Mouse (Mus musculus) heart, embryonic 12.5 days (tissue): ENCODE measurements around the gene Gm26938. TPM values are rescaled to one million over a fixed set of nuclear protein-coding genes. Genes with fewer than 3 reads are reported as not detected.
A peak's percentile ranks its signal among the peaks of the same experiment; 100 is the strongest.

Experiments used
- ATAC-seq: fragments of 200-750 bp; cut with Nextera tagmentation; 2 replicates; pipeline ENCODE4 v1.8.0; 2017; ENCODE audit warnings: moderate TSS enrichment, moderate library complexity; ENCODE audit not compliant: insufficient number of reproducible peaks, low FRiP score
- H3K27ac ChIP-seq: fragments of 300-500 bp; sonication (generic); 2 replicates; pipeline ENCODE4 v1.5.1; 2016; ENCODE audit warnings: mild to moderate bottlenecking, moderate library complexity; ENCODE audit not compliant: poor library complexity, severe bottlenecking
- H3K27me3 ChIP-seq: fragments of 300-500 bp; sonication (generic); replicated peaks from 2 replicates; pipeline ENCODE4 v1.6.1; 2016; ENCODE audit warnings: mild to moderate bottlenecking, moderate library complexity
- H3K36me3 ChIP-seq: fragments of 300-500 bp; sonication (generic); 2 replicates; pipeline ENCODE4 v1.6.1; 2016; ENCODE audit warnings: mild to moderate bottlenecking, moderate library complexity
- H3K4me1 ChIP-seq: fragments of 300-500 bp; sonication (generic); replicated peaks from 2 replicates; pipeline ENCODE4 v1.6.1; 2016; ENCODE audit warnings: mild to moderate bottlenecking
- H3K4me2 ChIP-seq: fragments of 300-500 bp; sonication (generic); 2 replicates; pipeline ENCODE4 v1.6.1; 2016; ENCODE audit warnings: mild to moderate bottlenecking, moderate library complexity
- H3K4me3 ChIP-seq: fragments of 300-500 bp; sonication (generic); 2 replicates; pipeline ENCODE4 v1.5.1; 2016; ENCODE audit warnings: mild to moderate bottlenecking
- H3K9ac ChIP-seq: fragments of 300-500 bp; sonication (generic); 2 replicates; pipeline ENCODE4 v1.6.1; 2016; ENCODE audit warnings: mild to moderate bottlenecking, moderate library complexity
- H3K9me3 ChIP-seq: fragments of 300-500 bp; sonication (generic); replicated peaks from 2 replicates; pipeline ENCODE4 v1.6.1; 2016; ENCODE audit warnings: mild to moderate bottlenecking, moderate library complexity
- WGBS: fragments of 180-500 bp; shearing (Covaris S2); methylation state at CpG from one replicate; pipeline ENCODE4 v1.1.7; 2016; 5-methylcytosine and 5-hydroxymethylcytosine counted together
- polyA plus RNA-seq: library from polyadenylated mRNA; unstranded; fragments of >200 nt; fragmentation: Nextera tagmentation; extraction: Ambion mirVana; gene quantifications from 2 replicates; pipeline ENCODE4 v1.2.1, GENCODE M21; 2016

Gm26938 gene
- not detected in 2 replicates for polyA plus RNA-seq

GRCm38 (mm10) chr5:139826357-139827055 is at the start of gene Gm26938, which contains the start of gene Psmg3:
Gm26938 (minus strand) TSS chr5:139826407.
Psmg3 (minus strand) TSS chr5:139826885.
- Histone ChIP-seq H3K4me2 (peak within 1 kb of the TSS; percentile 92), H3K27me3 (no peaks in the 10 kb centered on the region), H3K27ac (0 out of 2 replicates have a peak within 1 kb of the TSS, but pooled peaks have one; percentile 24), H3K36me3 (peaks cover 31% of the 10 kb centered on the region), H3K4me1 (peaks cover 12% of the 10 kb centered on the region), H3K9ac (peak within 1 kb of the TSS; percentile 92), H3K4me3 (peak within 1 kb of the TSS; percentile 86), H3K9me3 (no peaks in the 10 kb centered on the region)
- peak; percentile 79 for ATAC-seq
- WGBS: under 1% methylated on average over 43 of the region's 43 CpGs

GRCm38 (mm10) chr5:139871526-139871925 is 45.3 kb upstream of the Gm26938 start:
- H3K27ac ChIP-seq: no peak overlapping the region
- no peak overlapping the region for H3K4me3 ChIP-seq
- no peak for ATAC-seq
- peaks cover 19% of the 10 kb centered on the region for H3K27me3 ChIP-seq
- no peak overlapping the region for H3K9ac ChIP-seq
- no peak overlapping the region for H3K4me2 ChIP-seq
- H3K9me3 ChIP-seq: no peaks in the 10 kb centered on the region
- H3K4me1 ChIP-seq: no peaks in the 10 kb centered on the region; the same call in 1 of the 2 replicates
- H3K36me3 ChIP-seq: no peaks in the 10 kb centered on the region
- 72% methylated on average over 1 of the region's 1 CpGs for WGBS

- H3K9ac ChIP-seq: no peak overlapping the region
- H3K4me1 ChIP-seq: no peaks in the 10 kb centered on the region; the same call in 1 of the 2 replicates
- peaks cover 19% of the 10 kb centered on the region for H3K27me3 ChIP-seq
- H3K36me3 ChIP-seq: no peaks in the 10 kb centered on the region
- H3K9me3 ChIP-seq: no peaks in the 10 kb centered on the region
- H3K4me2 ChIP-seq: no peak overlapping the region
- ATAC-seq: no peak
- WGBS: 3% methylated on average over 4 of the region's 4 CpGs
- no peak overlapping the region for H3K4me3 ChIP-seq
- no peak overlapping the region for H3K27ac ChIP-seq
These were observed 44.7 kb upstream of the Gm26938 start for GRCm38 (mm10) chr5:139870886-139871285.

- 0 out of 2 replicates have a peak, but pooled peaks cover 3% of the 10 kb centered on the region for H3K9me3 ChIP-seq
- no peak overlapping the region for H3K27ac ChIP-seq
- ATAC-seq: 0 out of 2 replicates have a peak, but pooled peaks have one; percentile 66
- WGBS: 41% methylated on average over 4 of the region's 4 CpGs
- no peaks in the 10 kb centered on the region for H3K36me3 ChIP-seq
- no peak overlapping the region for H3K4me3 ChIP-seq
- peaks cover 24% of the 10 kb centered on the region; the same call in 1 of the 2 replicates for H3K27me3 ChIP-seq
- H3K4me1 ChIP-seq: no peaks in the 10 kb centered on the region
- no peak overlapping the region for H3K4me2 ChIP-seq
- no peak overlapping the region for H3K9ac ChIP-seq
These were observed 36.6 kb upstream of the Gm26938 start for GRCm38 (mm10) chr5:139862759-139863158.

GRCm38 (mm10) chr5:139860328-139861104 is 34.3 kb upstream of the Gm26938 start:
- WGBS: 56% methylated on average over 15 of the region's 15 CpGs
- no peak overlapping the region for H3K4me2 ChIP-seq
- no peak overlapping the region for H3K9ac ChIP-seq
- H3K4me1 ChIP-seq: no peaks in the 10 kb centered on the region
- H3K4me3 ChIP-seq: no peak overlapping the region
- ATAC-seq: no peak
- H3K27me3 ChIP-seq: peaks cover 20% of the 10 kb centered on the region; the same call in 1 of the 2 replicates
- no peak overlapping the region for H3K27ac ChIP-seq
- 0 out of 2 replicates have a peak, but pooled peaks cover 3% of the 10 kb centered on the region for H3K9me3 ChIP-seq
- H3K36me3 ChIP-seq: no peaks in the 10 kb centered on the region

GRCm38 (mm10) chr5:139849626-139850320 is 23.6 kb upstream of the Gm26938 start:
- 80% methylated on average over 12 of the region's 12 CpGs for WGBS
- Histone ChIP-seq H3K4me1 (peaks cover 8% of the 10 kb centered on the region), H3K9ac (no peak overlapping the region), H3K4me3 (no peak overlapping the region), H3K27me3 (peaks cover 17% of the 10 kb centered on the region), H3K9me3 (peaks cover 5% of the 10 kb centered on the region), H3K36me3 (no peaks in the 10 kb centered on the region), H3K4me2 (no peak overlapping the region), H3K27ac (no peak overlapping the region)
- no peak for ATAC-seq

GRCm38 (mm10) chr5:139839142-139839541 is 12.9 kb upstream of the Gm26938 start:
- no peaks in the 10 kb centered on the region for H3K4me1 ChIP-seq
- 44% methylated on average over 3 of the region's 3 CpGs for WGBS
- H3K27ac ChIP-seq: no peak overlapping the region
- H3K36me3 ChIP-seq: no peaks in the 10 kb centered on the region
- peaks cover 12% of the 10 kb centered on the region; the same call in 1 of the 2 replicates for H3K9me3 ChIP-seq
- H3K27me3 ChIP-seq: peaks cover 26% of the 10 kb centered on the region
- H3K4me2 ChIP-seq: no peak overlapping the region
- no peak for ATAC-seq
- H3K9ac ChIP-seq: no peak overlapping the region
- no peak overlapping the region for H3K4me3 ChIP-seq

GRCm38 (mm10) chr5:139838476-139838892 is 12.3 kb upstream of the Gm26938 start:
- Histone ChIP-seq H3K27me3 (peaks cover 30% of the 10 kb centered on the region), H3K9ac (no peak overlapping the region), H3K4me3 (no peak overlapping the region), H3K27ac (no peak overlapping the region), H3K36me3 (no peaks in the 10 kb centered on the region), H3K9me3 (peaks cover 6% of the 10 kb centered on the region; the same call in 1 of the 2 replicates), H3K4me1 (no peaks in the 10 kb centered on the region), H3K4me2 (no peak overlapping the region)
- no peak for ATAC-seq
- WGBS: 20% methylated on average over 2 of the region's 2 CpGs

GRCm38 (mm10) chr5:139835706-139836105 is 9.5 kb upstream of the Gm26938 start:
- Histone ChIP-seq H3K9me3 (no peaks in the 10 kb centered on the region), H3K27me3 (peaks cover 24% of the 10 kb centered on the region), H3K4me1 (no peaks in the 10 kb centered on the region), H3K27ac (no peak overlapping the region), H3K9ac (no peak overlapping the region), H3K36me3 (no peaks in the 10 kb centered on the region), H3K4me3 (no peak overlapping the region), H3K4me2 (no peak overlapping the region)
- ATAC-seq: no peak
- WGBS: 73% methylated on average over 7 of the region's 7 CpGs

GRCm38 (mm10) chr5:139832125-139832524 is 5.9 kb upstream of the Gm26938 start:
- 55% methylated on average over 7 of the region's 7 CpGs for WGBS
- H3K9ac ChIP-seq: no peak overlapping the region
- H3K4me1 ChIP-seq: no peaks in the 10 kb centered on the region
- no peak overlapping the region for H3K4me3 ChIP-seq
- H3K4me2 ChIP-seq: no peak overlapping the region
- ATAC-seq: no peak
- H3K36me3 ChIP-seq: no peaks in the 10 kb centered on the region
- H3K9me3 ChIP-seq: no peaks in the 10 kb centered on the region
- H3K27me3 ChIP-seq: peaks cover 16% of the 10 kb centered on the region
- H3K27ac ChIP-seq: no peak overlapping the region
